Mouse (Mus musculus) retina, adult 2 months (tissue): ENCODE results near the gene Opalin.

ENCODE experiments used
- DNase-seq: peaks from one replicate; pipeline ENCODE4 v3.0.0-alpha.2; 2012; ENCODE audit warnings: low read depth, low spot score

Gene Opalin

GRCm38 (mm10) chr19:41076906-41077305 is at the start of gene Opalin:
TSS of gene Opalin (minus strand) at chr19:41077113.
- no peak for DNase-seq

- DNase-seq = no peak
Measured at GRCm38 (mm10) chr19:41123009-41123408, 46.1 kb upstream of the Opalin start.

- no peak for DNase-seq
Measured at GRCm38 (mm10) chr19:41119924-41120323, 43.0 kb upstream of the Opalin start.

- no peak for DNase-seq
Measured at GRCm38 (mm10) chr19:41118346-41118745, 41.4 kb upstream of the Opalin start.

- DNase-seq = no peak
Measured at GRCm38 (mm10) chr19:41117334-41117733, 40.4 kb upstream of the Opalin start.

GRCm38 (mm10) chr19:41114611-41115010 is 37.7 kb upstream of the Opalin start:
- no peak for DNase-seq

GRCm38 (mm10) chr19:41113911-41114531 is 37.1 kb upstream of the Opalin start:
- no peak for DNase-seq

GRCm38 (mm10) chr19:41112609-41113008 is 35.7 kb upstream of the Opalin start:
- DNase-seq = no peak

- no peak for DNase-seq
Measured at GRCm38 (mm10) chr19:41109991-41110390, 33.1 kb upstream of the Opalin start.

- no peak for DNase-seq
Measured at GRCm38 (mm10) chr19:41109496-41109895, 32.6 kb upstream of the Opalin start.

- DNase-seq = no peak
Measured at GRCm38 (mm10) chr19:41108666-41109065, 31.8 kb upstream of the Opalin start.

- DNase-seq = no peak
Measured at GRCm38 (mm10) chr19:41107530-41107929, 30.6 kb upstream of the Opalin start.

GRCm38 (mm10) chr19:41104922-41105321 is 28.0 kb upstream of the Opalin start:
- DNase-seq = no peak

- DNase-seq = no peak
Measured at GRCm38 (mm10) chr19:41101390-41101789, 24.5 kb upstream of the Opalin start.

- no peak for DNase-seq
Measured at GRCm38 (mm10) chr19:41100863-41101262, 23.9 kb upstream of the Opalin start.

- DNase-seq = no peak
Measured at GRCm38 (mm10) chr19:41097038-41097437, 20.1 kb upstream of the Opalin start.

GRCm38 (mm10) chr19:41091901-41092300 is 15.0 kb upstream of the Opalin start:
- DNase-seq = no peak

GRCm38 (mm10) chr19:41089833-41090232 is 12.9 kb upstream of the Opalin start:
- no peak for DNase-seq

- no peak for DNase-seq
Measured at GRCm38 (mm10) chr19:41088491-41088890, 11.6 kb upstream of the Opalin start.

- no peak for DNase-seq
Measured at GRCm38 (mm10) chr19:41087901-41088300, 11.0 kb upstream of the Opalin start.

- DNase-seq = peak; percentile 54
Measured at GRCm38 (mm10) chr19:41086700-41087099, 9.8 kb upstream of the Opalin start.

- no peak for DNase-seq
Measured at GRCm38 (mm10) chr19:41086289-41086688, 9.4 kb upstream of the Opalin start.

- no peak for DNase-seq
Measured at GRCm38 (mm10) chr19:41083646-41084045, 6.7 kb upstream of the Opalin start.

- no peak for DNase-seq
Measured at GRCm38 (mm10) chr19:41081589-41081988, 4.7 kb upstream of the Opalin start.
